Mouse (Mus musculus): ENCODE data around the gene Klhl33.
"Not testable (repeated sequence)": the region's sequence is repeated elsewhere in the genome, so short reads cannot be mapped to it uniquely, and the experiment has no call there.

The Klhl33 gene

GRCm38 (mm10) chr14:50865005-50865404 is 32.3 kb downstream of the Klhl33 start:
- ATAC-seq (ENCODE audit: insufficient number of reproducible peaks, low FRiP score, low TSS enrichment): not testable (repeated sequence)

GRCm38 (mm10) chr14:50862641-50863040 is 34.7 kb downstream of the Klhl33 start:
- no peak for ATAC-seq (ENCODE audit: insufficient number of reproducible peaks, low FRiP score, low TSS enrichment)

GRCm38 (mm10) chr14:50855788-50856187 is 41.5 kb downstream of the Klhl33 start:
- ATAC-seq (ENCODE audit: insufficient number of reproducible peaks, low FRiP score, low TSS enrichment): no peak
